Mouse (Mus musculus): ENCODE results near the gene Frmd8. TPM values are rescaled to one million over a fixed set of nuclear protein-coding genes. Genes with fewer than 3 reads are reported as not detected.

Frmd8 gene
- polyA plus RNA-seq, 1 experiment from 2014 or later: 9.0 TPM

- Histone ChIP-seq H3K36me3 (replicated peaks; ENCODE audit: insufficient read depth, low read length) (peaks cover 8% of the 10 kb centered on the region; the same call in 1 of the 2 replicates), H3K4me1 (ENCODE audit: insufficient read depth) (peaks cover 51% of the 10 kb centered on the region), H3K4me2 (ENCODE audit: low read depth, low read length) (peak overlapping the region; percentile 84), H3K4me3 (ENCODE audit: low read depth, low read length) (peak overlapping the region; percentile 58; the same call in 1 of the 2 replicates), H3K9ac (replicated peaks) (peak overlapping the region; percentile 72), H3K27me3 (ENCODE audit: insufficient read depth, low read length) (no peaks in the 10 kb centered on the region), H3K9me3 (ENCODE audit: low read length) (no peaks in the 10 kb centered on the region), H3K27ac (ENCODE audit: low read depth) (peak overlapping the region; percentile 100)
- DNase-seq (peak; percentile 96), ATAC-seq (peak; percentile 17)
- TF ChIP-seq CTCF (IDR thresholded peaks at IDR 0.05; ENCODE audit: low read depth) (peak; percentile 99), EP300 (IDR thresholded peaks at IDR 0.05; ENCODE audit: low read depth) (peak; percentile 88)
- WGBS (ENCODE audit: insufficient replicate concordance): 15% methylated on average over 11 of the region's 11 CpGs
Observed at GRCm38 (mm10) chr19:5849843-5850527, 25.1 kb downstream of the Frmd8 start.

- Histone ChIP-seq H3K27me3 (ENCODE audit: insufficient read depth, low read length) (no peaks in the 10 kb centered on the region), H3K4me2 (ENCODE audit: low read depth, low read length) (peak overlapping the region; percentile 84), H3K9ac (replicated peaks) (peak overlapping the region; percentile 72), H3K4me1 (ENCODE audit: insufficient read depth) (peaks cover 54% of the 10 kb centered on the region), H3K36me3 (replicated peaks; ENCODE audit: insufficient read depth, low read length) (peaks cover 7% of the 10 kb centered on the region; the same call in 1 of the 2 replicates), H3K27ac (ENCODE audit: low read depth) (peak overlapping the region; percentile 100), H3K9me3 (ENCODE audit: low read length) (no peaks in the 10 kb centered on the region), H3K4me3 (ENCODE audit: low read depth, low read length) (peak overlapping the region; percentile 58)
- ATAC-seq (no peak), DNase-seq (peak; percentile 68)
- WGBS (ENCODE audit: insufficient replicate concordance): 19% methylated on average over 13 of the region's 13 CpGs
- TF ChIP-seq CTCF (IDR thresholded peaks at IDR 0.05; ENCODE audit: low read depth) (no peak; the same call in 1 of the 2 replicates), EP300 (IDR thresholded peaks at IDR 0.05; ENCODE audit: low read depth) (no peak)
Observed at GRCm38 (mm10) chr19:5848826-5849672, 26.0 kb downstream of the Frmd8 start.

- 14% methylated on average over 14 of the region's 14 CpGs for WGBS (ENCODE audit: insufficient replicate concordance)
- TF ChIP-seq CTCF (IDR thresholded peaks at IDR 0.05; ENCODE audit: low read depth) (no peak), EP300 (IDR thresholded peaks at IDR 0.05; ENCODE audit: low read depth) (peak; percentile 84)
- H3K27me3 ChIP-seq (ENCODE audit: insufficient read depth, low read length): no peaks in the 10 kb centered on the region
- no peaks in the 10 kb centered on the region for H3K9me3 ChIP-seq (ENCODE audit: low read length)
- H3K36me3 ChIP-seq (replicated peaks; ENCODE audit: insufficient read depth, low read length): peaks cover 11% of the 10 kb centered on the region; the same call in 1 of the 2 replicates
- peak; percentile 38 for ATAC-seq
- peak overlapping the region; percentile 58 for H3K4me3 ChIP-seq (ENCODE audit: low read depth, low read length)
- H3K27ac ChIP-seq (ENCODE audit: low read depth): peak overlapping the region; percentile 100
- H3K9ac ChIP-seq (replicated peaks): peak overlapping the region; percentile 72
- H3K4me2 ChIP-seq (ENCODE audit: low read depth, low read length): peak overlapping the region; percentile 84
- DNase-seq: peak; percentile 87
- H3K4me1 ChIP-seq (ENCODE audit: insufficient read depth): peaks cover 62% of the 10 kb centered on the region
Observed at GRCm38 (mm10) chr19:5848032-5848825, 26.8 kb downstream of the Frmd8 start.

GRCm38 (mm10) chr19:5847306-5847796 lies 27.7 kb downstream of the Frmd8 start:
- peak overlapping the region; percentile 72 for H3K9ac ChIP-seq (replicated peaks)
- H3K27ac ChIP-seq (ENCODE audit: low read depth): peak overlapping the region; percentile 100
- H3K9me3 ChIP-seq (ENCODE audit: low read length): no peaks in the 10 kb centered on the region
- no peaks in the 10 kb centered on the region for H3K27me3 ChIP-seq (ENCODE audit: insufficient read depth, low read length)
- ATAC-seq (peak; percentile 6; the same call in 1 of the 2 replicates), DNase-seq (peak; percentile 63)
- peaks cover 68% of the 10 kb centered on the region for H3K4me1 ChIP-seq (ENCODE audit: insufficient read depth)
- TF ChIP-seq CTCF (IDR thresholded peaks at IDR 0.05; ENCODE audit: low read depth): no peak
- no peak for TF ChIP-seq EP300 (IDR thresholded peaks at IDR 0.05; ENCODE audit: low read depth)
- peaks cover 8% of the 10 kb centered on the region; the same call in 1 of the 2 replicates for H3K36me3 ChIP-seq (replicated peaks; ENCODE audit: insufficient read depth, low read length)
- H3K4me3 ChIP-seq (ENCODE audit: low read depth, low read length): peak overlapping the region; percentile 58
- WGBS (ENCODE audit: insufficient replicate concordance): 52% methylated on average over 4 of the region's 4 CpGs
- peak overlapping the region; percentile 84 for H3K4me2 ChIP-seq (ENCODE audit: low read depth, low read length)

GRCm38 (mm10) chr19:5846557-5847305 lies 28.3 kb downstream of the Frmd8 start:
- peak overlapping the region; percentile 72 for H3K9ac ChIP-seq (replicated peaks)
- ATAC-seq (peak; percentile 46), DNase-seq (peak; percentile 89)
- 6% methylated on average over 16 of the region's 16 CpGs for WGBS (ENCODE audit: insufficient replicate concordance)
- H3K27me3 ChIP-seq (ENCODE audit: insufficient read depth, low read length): no peaks in the 10 kb centered on the region
- H3K27ac ChIP-seq (ENCODE audit: low read depth): peak overlapping the region; percentile 100
- H3K36me3 ChIP-seq (replicated peaks; ENCODE audit: insufficient read depth, low read length): peaks cover 7% of the 10 kb centered on the region; the same call in 1 of the 2 replicates
- peak overlapping the region; percentile 58 for H3K4me3 ChIP-seq (ENCODE audit: low read depth, low read length)
- H3K9me3 ChIP-seq (ENCODE audit: low read length): no peaks in the 10 kb centered on the region
- TF ChIP-seq EP300 (IDR thresholded peaks at IDR 0.05; ENCODE audit: low read depth): peak; percentile 88
- TF ChIP-seq CTCF (IDR thresholded peaks at IDR 0.05; ENCODE audit: low read depth): no peak
- peak overlapping the region; percentile 84 for H3K4me2 ChIP-seq (ENCODE audit: low read depth, low read length)
- H3K4me1 ChIP-seq (ENCODE audit: insufficient read depth): peaks cover 69% of the 10 kb centered on the region

Measured in liver, postnatal 0 days (tissue).